Mouse (Mus musculus) embryonic facial prominence, embryonic 15.5 days (tissue): Measurements from ENCODE around the gene Igsf8. TPM values are rescaled to one million over a fixed set of nuclear protein-coding genes. Genes with fewer than 3 reads are reported as not detected.
A peak's percentile ranks its signal among the peaks of the same experiment; 100 is the strongest.

Experiments
- ATAC-seq: fragments of 200-750 bp; cut with Nextera tagmentation; 2 replicates; pipeline ENCODE4 v1.8.0; 2017; ENCODE audit warnings: low read depth, moderate TSS enrichment; ENCODE audit not compliant: insufficient number of reproducible peaks, low FRiP score, low TSS enrichment
- H3K27ac ChIP-seq: fragments of 300-500 bp; sonication (generic); replicated peaks from 2 replicates; pipeline ENCODE4 v1.5.1; 2015; ENCODE audit warnings: mild to moderate bottlenecking, inconsistent platforms
- H3K27me3 ChIP-seq: fragments of 300-500 bp; sonication (generic); 2 replicates; pipeline ENCODE4 v1.6.1; 2015; ENCODE audit warnings: inconsistent platforms
- H3K36me3 ChIP-seq: fragments of 300-500 bp; sonication (generic); 2 replicates; pipeline ENCODE4 v1.6.1; 2015; ENCODE audit warnings: mild to moderate bottlenecking, inconsistent platforms
- H3K4me1 ChIP-seq: fragments of 300-500 bp; sonication (generic); 2 replicates; pipeline ENCODE4 v1.6.1; 2015; ENCODE audit warnings: inconsistent platforms
- H3K4me2 ChIP-seq: fragments of 300-500 bp; sonication (generic); replicated peaks from 2 replicates; pipeline ENCODE4 v1.6.1; 2015; ENCODE audit warnings: mild to moderate bottlenecking, inconsistent platforms
- H3K4me3 ChIP-seq: fragments of 300-500 bp; sonication (generic); replicated peaks from 2 replicates; pipeline ENCODE4 v1.5.1; 2015; ENCODE audit warnings: mild to moderate bottlenecking, inconsistent platforms
- H3K9ac ChIP-seq: fragments of 300-500 bp; sonication (generic); 2 replicates; pipeline ENCODE4 v1.6.1; 2015; ENCODE audit warnings: inconsistent platforms
- H3K9me3 ChIP-seq: fragments of 300-500 bp; sonication (generic); replicated peaks from 2 replicates; pipeline ENCODE4 v1.6.1; 2016; ENCODE audit warnings: inconsistent platforms
- WGBS: fragments of 180-500 bp; shearing (Covaris S2); methylation state at CpG from one replicate; pipeline ENCODE4 v1.1.7; 2015; 5-methylcytosine and 5-hydroxymethylcytosine counted together
- polyA plus RNA-seq: library from polyadenylated mRNA; unstranded; fragments of >200 nt; fragmentation: Nextera tagmentation; extraction: Ambion mirVana; gene quantifications from 2 replicates; pipeline ENCODE4 v1.2.1, GENCODE M21; 2015

The Igsf8 gene
- polyA plus RNA-seq, 1 experiment from 2014 or later = 71.9 TPM

DNA sequence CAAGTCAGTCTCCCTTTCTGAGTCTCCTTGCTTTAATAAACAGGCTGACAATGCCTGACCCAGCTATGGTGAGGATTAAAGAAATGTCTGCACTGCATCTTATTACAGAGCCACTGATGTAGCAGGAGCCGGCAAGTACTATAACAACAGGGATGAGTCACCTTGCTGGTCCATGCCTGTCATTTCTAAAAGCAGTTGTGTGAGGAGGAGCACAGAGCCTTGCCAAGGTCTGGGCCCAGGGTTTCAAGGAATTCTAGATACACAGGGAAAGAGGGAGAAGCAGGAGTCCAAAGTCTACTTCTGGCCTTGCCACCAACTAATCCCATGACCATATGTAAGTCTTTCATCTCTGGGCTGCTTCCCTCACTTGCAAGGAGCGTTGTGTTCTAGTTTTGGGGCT is 31.4 kb downstream of the Igsf8 start:
- no peak overlapping the region for H3K27ac ChIP-seq
- H3K4me3 ChIP-seq = no peak overlapping the region
- H3K4me1 ChIP-seq = peaks cover 27% of the 10 kb centered on the region
- no peaks in the 10 kb centered on the region for H3K36me3 ChIP-seq
- H3K9ac ChIP-seq = no peak overlapping the region
- H3K4me2 ChIP-seq = no peak overlapping the region
- ATAC-seq = no peak
- no peaks in the 10 kb centered on the region for H3K9me3 ChIP-seq
- WGBS = 66% methylated on average over 2 of the region's 2 CpGs
- H3K27me3 ChIP-seq = no peaks in the 10 kb centered on the region

DNA sequence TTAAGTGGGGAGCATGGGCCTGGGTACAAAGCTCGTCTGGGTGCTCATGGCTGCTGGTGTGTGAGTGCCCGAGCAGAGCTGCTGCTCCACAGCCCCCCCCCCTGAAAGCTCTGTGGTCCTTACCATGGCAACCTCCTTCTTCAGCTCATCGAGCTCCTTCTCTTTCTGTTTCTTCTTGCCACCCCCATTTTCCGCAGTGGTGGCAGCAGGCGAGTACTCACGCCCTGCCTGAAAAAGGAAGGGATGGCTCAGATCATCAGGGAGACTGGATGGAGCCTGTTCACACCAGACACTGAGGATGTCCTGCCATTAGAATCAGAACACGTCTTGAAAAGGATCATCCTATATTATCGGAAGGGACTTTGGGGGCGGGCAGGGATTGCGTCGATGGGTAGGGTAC is 32.0 kb downstream of the Igsf8 start:
- WGBS = 87% methylated on average over 11 of the region's 11 CpGs
- H3K9ac ChIP-seq = no peak overlapping the region

DNA sequence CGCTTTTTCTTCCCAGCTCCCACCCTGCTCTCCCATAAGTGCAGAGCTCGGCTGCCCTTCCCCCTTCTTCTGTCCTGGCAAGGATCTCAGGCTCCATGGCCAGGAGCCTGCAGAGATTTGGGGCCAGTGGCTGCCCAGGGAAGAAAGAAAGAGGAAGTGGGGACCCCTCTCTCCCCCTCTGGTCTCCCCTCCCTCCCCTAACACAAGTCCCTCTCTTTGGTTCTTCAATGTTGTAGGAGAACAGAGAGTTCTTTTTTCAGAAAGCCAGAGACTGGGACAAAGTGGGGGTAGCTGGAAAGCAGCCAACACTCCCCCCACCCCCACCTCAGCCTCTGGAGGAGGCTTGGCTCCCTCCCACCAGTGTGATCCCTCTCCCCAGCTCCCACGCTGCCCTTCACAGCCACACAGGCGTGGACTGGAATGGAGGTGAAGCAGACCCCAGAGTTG is 34.3 kb downstream of the Igsf8 start:
- no peaks in the 10 kb centered on the region for H3K27me3 ChIP-seq
- WGBS = 43% methylated on average over 4 of the region's 4 CpGs
- no peaks in the 10 kb centered on the region for H3K36me3 ChIP-seq
- no peak overlapping the region for H3K27ac ChIP-seq
- 0 out of 2 replicates have a peak overlapping the region, but pooled peaks have one; percentile 39 for H3K4me2 ChIP-seq
- no peak overlapping the region for H3K9ac ChIP-seq
- peaks cover 34% of the 10 kb centered on the region for H3K4me1 ChIP-seq
- no peaks in the 10 kb centered on the region for H3K9me3 ChIP-seq
- no peak overlapping the region for H3K4me3 ChIP-seq
- no peak for ATAC-seq

More for the DNA sequence above, 32.0 kb downstream of the Igsf8 start:
- Histone ChIP-seq H3K9me3 (no peaks in the 10 kb centered on the region), H3K27ac (no peak overlapping the region), H3K4me2 (no peak overlapping the region), H3K36me3 (no peaks in the 10 kb centered on the region), H3K4me1 (peaks cover 33% of the 10 kb centered on the region), H3K4me3 (no peak overlapping the region), H3K27me3 (no peaks in the 10 kb centered on the region)
- ATAC-seq = no peak

DNA sequence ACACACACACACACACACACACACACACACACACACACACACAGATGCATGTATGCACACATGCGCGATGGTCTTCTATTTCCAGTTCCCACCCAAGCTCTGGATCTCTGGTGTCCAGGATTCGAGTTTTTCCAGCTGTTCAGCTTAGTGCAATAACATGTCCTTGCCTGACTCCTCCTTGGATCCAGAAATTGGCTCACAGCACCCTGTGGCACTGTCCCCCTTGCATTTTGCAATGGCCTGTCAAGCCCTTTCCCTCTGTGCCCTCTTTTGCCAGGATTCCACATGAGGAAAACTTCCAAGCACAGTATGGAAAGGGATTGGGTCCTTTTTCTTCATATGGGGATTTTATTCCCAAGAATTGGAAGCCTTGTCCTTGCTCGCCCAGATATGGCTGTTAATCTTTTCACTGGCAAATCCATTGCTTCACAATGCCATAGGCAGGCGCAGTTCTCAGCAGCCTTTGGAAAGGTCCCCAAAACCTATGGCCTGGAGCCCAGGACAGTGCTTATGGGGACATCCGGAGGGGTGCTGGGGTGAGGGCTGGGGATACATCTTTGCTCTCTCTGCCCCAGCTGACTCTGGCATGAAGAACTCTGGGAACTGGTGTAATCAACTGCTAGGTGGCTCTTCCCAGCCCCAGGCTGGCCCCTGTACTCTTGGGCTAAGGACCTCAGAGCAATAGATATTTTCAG is 35.5 kb downstream of the Igsf8 start:
- Histone ChIP-seq H3K9ac (no peak overlapping the region), H3K36me3 (no peaks in the 10 kb centered on the region), H3K4me3 (peak overlapping the region; percentile 18; the same call in 1 of the 2 replicates), H3K4me2 (peak overlapping the region; percentile 39), H3K27ac (no peak overlapping the region; the same call in 1 of the 2 replicates), H3K27me3 (no peaks in the 10 kb centered on the region), H3K4me1 (peaks cover 37% of the 10 kb centered on the region), H3K9me3 (no peaks in the 10 kb centered on the region)
- WGBS = 70% methylated on average over 6 of the region's 6 CpGs
- no peak for ATAC-seq

DNA sequence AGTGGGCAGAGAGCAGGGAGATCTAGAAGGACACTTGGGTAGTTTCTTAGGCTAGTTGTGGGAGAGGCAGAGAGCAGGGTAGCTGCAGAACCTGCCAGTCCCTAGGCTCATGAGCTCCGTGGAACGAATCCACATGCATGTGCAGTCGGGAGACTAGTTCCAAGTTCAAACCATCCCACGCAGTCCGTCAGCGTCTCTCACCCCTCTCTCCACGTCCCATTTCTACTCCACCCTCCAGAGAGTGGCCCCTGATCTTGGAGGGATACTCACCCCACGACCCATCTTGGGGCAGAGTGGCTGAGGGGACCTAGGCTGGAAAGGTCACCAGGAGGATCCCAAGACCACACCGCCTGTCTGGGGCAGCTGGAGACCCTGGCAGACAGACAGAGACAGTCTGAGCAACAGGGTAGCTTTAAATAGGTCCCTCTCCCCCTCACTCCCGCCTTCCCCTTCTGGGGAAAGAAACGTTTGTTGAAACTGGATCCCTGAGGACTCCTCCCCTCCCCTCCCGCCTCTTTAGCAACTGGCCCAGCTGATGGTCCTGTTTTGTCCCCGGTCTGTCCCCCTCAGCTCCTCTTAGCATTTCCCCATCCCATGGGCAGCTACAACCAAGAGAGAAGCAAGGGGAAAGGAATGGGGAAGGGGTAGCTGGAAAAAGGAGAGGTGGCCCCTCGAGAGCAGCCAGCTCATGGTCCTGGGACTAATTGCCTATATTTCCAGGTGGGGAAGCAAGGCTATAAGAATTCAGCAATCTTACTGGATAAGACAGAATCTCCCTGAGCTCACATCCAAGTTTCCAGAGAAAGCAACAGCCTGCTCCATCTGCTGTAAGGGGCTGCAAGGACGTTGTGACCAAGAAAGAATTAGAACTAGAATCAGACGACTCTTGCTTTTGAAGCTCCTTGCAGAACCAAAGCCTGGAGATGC is 36.4 kb downstream of the Igsf8 start, which contains the start of gene Atp1a2:
Gene Atp1a2, minus strand, starts transcription at position 454 of the 927 bp plus-strand sequence.
- Histone ChIP-seq H3K27ac (peak within 1 kb of the TSS; percentile 34; the same call in 1 of the 2 replicates), H3K4me2 (peak within 1 kb of the TSS; percentile 39), H3K4me1 (peaks cover 37% of the 10 kb centered on the region), H3K9ac (no peak within 1 kb of the TSS), H3K9me3 (no peaks in the 10 kb centered on the region), H3K4me3 (peak within 1 kb of the TSS; percentile 18), H3K36me3 (no peaks in the 10 kb centered on the region), H3K27me3 (no peaks in the 10 kb centered on the region)
- 6% methylated on average over 16 of the region's 16 CpGs for WGBS
- peak; percentile 71 for ATAC-seq

DNA sequence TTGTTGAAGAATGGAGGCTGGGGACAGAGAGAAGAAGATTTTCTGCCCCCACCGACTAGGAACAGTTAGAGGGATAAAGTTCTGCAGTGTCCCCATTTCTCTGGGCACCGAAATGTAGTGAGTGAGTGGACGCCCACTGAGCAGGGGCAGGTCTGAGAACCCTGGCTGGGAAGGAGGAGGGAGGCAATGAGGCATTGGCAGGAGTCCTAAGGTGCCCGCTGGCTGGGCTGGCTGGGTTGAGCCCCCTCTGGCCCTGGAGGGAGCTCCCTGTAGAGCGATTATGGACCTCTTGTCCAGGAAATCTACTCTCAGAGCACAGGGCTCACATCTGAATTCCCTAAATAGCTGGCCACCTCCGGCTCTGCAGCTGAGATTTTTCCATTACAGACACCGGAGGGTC is 38.1 kb downstream of the Igsf8 start:
- no peak overlapping the region for H3K9ac ChIP-seq
- H3K27ac ChIP-seq = no peak overlapping the region
- H3K9me3 ChIP-seq = no peaks in the 10 kb centered on the region
- no peaks in the 10 kb centered on the region for H3K27me3 ChIP-seq
- no peak for ATAC-seq
- H3K4me3 ChIP-seq = no peak overlapping the region
- no peaks in the 10 kb centered on the region for H3K36me3 ChIP-seq
- H3K4me1 ChIP-seq = peaks cover 37% of the 10 kb centered on the region
- WGBS = 61% methylated on average over 7 of the region's 7 CpGs
- no peak overlapping the region for H3K4me2 ChIP-seq

DNA sequence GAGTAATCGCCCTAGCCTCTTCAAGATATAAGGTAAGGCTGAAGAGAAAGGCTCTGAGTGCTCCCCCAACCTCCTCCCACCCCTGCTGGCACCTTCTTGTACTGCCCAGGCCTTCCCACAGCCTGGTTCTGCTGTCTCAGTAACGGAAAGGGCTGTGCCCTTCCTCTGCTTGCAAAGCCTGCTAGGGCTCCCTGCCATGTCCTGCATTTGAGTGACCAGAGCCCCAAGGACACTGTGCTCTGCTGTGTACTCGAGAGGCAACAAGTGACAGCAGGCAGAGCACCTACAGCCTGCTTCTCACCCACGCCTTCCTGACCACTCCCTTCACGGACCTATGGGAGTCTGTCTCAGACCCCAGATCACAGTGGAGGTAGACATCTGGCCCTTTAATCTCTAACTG is 38.8 kb downstream of the Igsf8 start:
- peaks cover 35% of the 10 kb centered on the region for H3K4me1 ChIP-seq
- H3K4me2 ChIP-seq = no peak overlapping the region
- H3K27ac ChIP-seq = no peak overlapping the region

DNA sequence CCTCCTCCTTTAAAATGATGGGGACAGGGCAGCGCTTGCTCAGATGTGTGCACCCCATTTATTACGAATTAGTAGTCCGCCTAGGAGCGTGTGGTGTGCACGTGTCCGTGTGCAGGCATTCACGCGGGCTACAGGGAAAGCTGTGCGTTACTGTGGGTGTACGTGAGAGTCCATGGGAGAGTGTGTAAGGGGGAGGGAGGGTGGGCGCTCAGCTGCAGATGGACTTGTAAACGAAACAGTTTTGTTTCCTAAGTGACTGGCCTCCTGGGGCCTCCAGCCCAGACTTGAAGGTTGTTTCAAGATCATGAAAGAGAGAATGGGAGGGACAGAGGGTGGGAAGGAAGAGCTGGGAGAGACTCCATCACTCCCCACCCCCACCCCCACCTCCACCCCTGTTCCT is 39.7 kb downstream of the Igsf8 start:
- Histone ChIP-seq H3K36me3 (no peaks in the 10 kb centered on the region), H3K4me1 (peaks cover 26% of the 10 kb centered on the region), H3K4me2 (no peak overlapping the region), H3K27ac (no peak overlapping the region), H3K9me3 (no peaks in the 10 kb centered on the region), H3K27me3 (no peaks in the 10 kb centered on the region), H3K4me3 (no peak overlapping the region), H3K9ac (no peak overlapping the region)
- WGBS = 50% methylated on average over 12 of the region's 12 CpGs
- ATAC-seq = no peak

More for the DNA sequence above, 38.8 kb downstream of the Igsf8 start:
- Histone ChIP-seq H3K27me3 (no peaks in the 10 kb centered on the region), H3K4me3 (no peak overlapping the region), H3K9ac (no peak overlapping the region), H3K36me3 (no peaks in the 10 kb centered on the region), H3K9me3 (no peaks in the 10 kb centered on the region)
- ATAC-seq = no peak
- 71% methylated on average over 5 of the region's 5 CpGs for WGBS

DNA sequence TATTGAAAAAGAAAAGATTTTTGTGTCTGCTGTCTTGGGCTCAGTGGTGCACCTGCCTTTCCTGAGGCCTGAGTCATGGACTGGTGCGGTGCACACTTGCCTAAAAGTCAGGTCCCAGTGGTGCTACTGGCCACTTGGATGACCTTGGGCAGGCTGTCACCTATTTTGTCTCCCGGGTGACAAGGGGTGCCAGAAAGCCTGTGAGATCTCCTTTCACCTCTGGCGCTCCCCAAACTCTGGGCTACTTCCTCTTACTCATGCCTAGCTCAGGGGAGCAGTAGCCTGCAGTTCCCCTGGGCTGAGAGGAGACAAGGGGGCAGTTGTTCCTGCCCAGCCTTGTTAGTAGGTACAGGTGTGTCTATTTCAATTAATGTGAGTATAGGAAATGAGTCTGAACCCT is 40.9 kb downstream of the Igsf8 start:
- peaks cover 19% of the 10 kb centered on the region for H3K4me1 ChIP-seq
- no peak overlapping the region for H3K27ac ChIP-seq
- H3K27me3 ChIP-seq = no peaks in the 10 kb centered on the region
- 64% methylated on average over 3 of the region's 3 CpGs for WGBS
- no peak overlapping the region for H3K9ac ChIP-seq
- no peaks in the 10 kb centered on the region for H3K36me3 ChIP-seq
- no peaks in the 10 kb centered on the region for H3K9me3 ChIP-seq
- H3K4me2 ChIP-seq = no peak overlapping the region
- no peak overlapping the region for H3K4me3 ChIP-seq
- no peak for ATAC-seq

DNA sequence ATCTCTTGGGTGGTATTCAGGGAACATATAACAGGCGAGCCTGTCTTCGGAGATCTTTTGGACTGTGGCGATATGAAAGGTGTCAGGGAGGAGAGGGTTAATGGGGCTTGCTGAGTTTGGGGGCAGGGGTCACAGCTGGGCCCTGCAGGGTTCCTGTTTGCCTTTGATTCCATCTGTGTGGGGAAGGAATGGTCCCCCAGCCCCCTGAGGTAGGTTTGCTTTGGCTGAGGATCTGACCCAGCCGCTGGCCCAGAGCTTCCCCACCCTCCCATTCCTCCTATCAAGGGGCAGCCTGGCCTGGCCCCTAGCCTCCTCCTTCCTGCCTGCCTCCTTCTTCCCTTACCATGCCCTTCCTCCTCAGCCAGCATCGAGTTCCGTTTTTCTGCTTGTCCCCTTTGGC is 41.4 kb downstream of the Igsf8 start:
- no peak overlapping the region for H3K9ac ChIP-seq
- peaks cover 15% of the 10 kb centered on the region for H3K4me1 ChIP-seq
- H3K27me3 ChIP-seq = no peaks in the 10 kb centered on the region
- 32% methylated on average over 6 of the region's 6 CpGs for WGBS
- H3K27ac ChIP-seq = no peak overlapping the region
- H3K4me2 ChIP-seq = no peak overlapping the region
- H3K4me3 ChIP-seq = no peak overlapping the region
- H3K36me3 ChIP-seq = no peaks in the 10 kb centered on the region
- no peak for ATAC-seq
- no peaks in the 10 kb centered on the region for H3K9me3 ChIP-seq

DNA sequence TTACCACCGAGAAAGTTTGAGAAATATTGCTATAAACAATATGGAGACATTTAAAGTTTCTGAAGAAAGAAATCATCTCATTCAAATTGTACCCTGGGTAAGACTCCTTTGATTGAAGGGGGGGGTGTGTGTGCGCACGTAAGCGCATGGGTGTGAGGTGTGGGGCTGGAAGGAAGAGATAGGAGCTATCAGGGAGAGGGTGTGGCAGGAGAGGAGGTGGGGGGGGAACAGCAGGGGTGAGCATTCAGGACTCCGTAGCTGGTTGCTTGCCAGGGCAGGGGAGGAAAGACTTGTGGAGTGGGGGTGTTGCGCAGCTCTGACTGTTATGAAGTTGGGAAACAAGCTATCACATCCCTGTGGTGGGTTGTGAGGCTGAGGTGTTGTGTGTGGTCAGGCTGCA is 43.0 kb downstream of the Igsf8 start:
- 77% methylated on average over 6 of the region's 6 CpGs for WGBS
- no peak overlapping the region for H3K4me2 ChIP-seq
- H3K36me3 ChIP-seq = no peaks in the 10 kb centered on the region
- no peak for ATAC-seq
- no peaks in the 10 kb centered on the region for H3K27me3 ChIP-seq
- no peak overlapping the region for H3K9ac ChIP-seq
- no peaks in the 10 kb centered on the region for H3K9me3 ChIP-seq
- no peak overlapping the region for H3K27ac ChIP-seq
- H3K4me1 ChIP-seq = peaks cover 21% of the 10 kb centered on the region; the same call in 1 of the 2 replicates
- no peak overlapping the region for H3K4me3 ChIP-seq
